18 mouse cellular contexts compared by ENCODE assay signal in the genomic region with DNA sequence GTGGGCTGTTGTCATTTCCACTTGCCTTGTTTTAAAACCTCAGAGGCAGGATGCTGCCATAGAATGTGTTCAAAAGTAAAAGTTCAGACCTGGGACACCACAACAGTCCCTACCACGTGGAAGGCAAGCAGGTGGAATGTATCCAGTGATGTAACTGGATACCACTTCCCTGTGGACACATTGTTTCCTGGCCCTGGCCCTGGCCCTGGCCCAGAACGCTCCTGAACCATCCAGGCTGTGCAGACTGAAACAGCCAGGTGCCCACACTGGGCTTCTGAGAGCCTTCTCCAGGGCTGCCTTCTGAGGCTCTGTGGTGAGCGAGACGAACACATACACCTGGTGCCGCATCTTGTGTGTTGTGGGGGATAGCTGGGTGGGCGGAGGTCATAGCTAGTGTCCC.
"Had no signal": no experiment of that assay in that cellular context is flagged by ENCODE, and none has a peak within 500 bp of the region (broad histone marks: within the 10 kb centered on the region; RNA-seq: fewer than 3 reads in every experiment).

No protein-coding gene starts in this region.

- H3K4me2 ChIP-seq: kidney, embryonic 15.5 days; liver, embryonic 13.5 days; lung, embryonic 15.5 days; midbrain, embryonic 12.5 days; midbrain, embryonic 15.5 days; neural tube, embryonic 12.5 days; neural tube, embryonic 15.5 days had no signal

- H3K4me1 ChIP-seq: liver, embryonic 13.5 days; midbrain, embryonic 12.5 days; midbrain, embryonic 15.5 days; neural tube, embryonic 12.5 days had no signal

- DNase-seq: kidney, adult 18-20 months; kidney, postnatal 14 days; liver, embryonic 13.5 days; lung, postnatal 14 days; retina, postnatal 1 day; right cerebral cortex, postnatal 25 days; spleen, adult 18-20 months; thymus, adult 18-20 months; thymus, postnatal 4 days had no signal

- H3K9me3 ChIP-seq: kidney, embryonic 15.5 days; liver, embryonic 13.5 days; lung, embryonic 15.5 days; midbrain, embryonic 12.5 days; midbrain, embryonic 15.5 days; neural tube, embryonic 12.5 days; neural tube, embryonic 15.5 days had no signal

- H3K27ac ChIP-seq: kidney, embryonic 15.5 days; liver, embryonic 13.5 days; lung, embryonic 15.5 days; macrophage; midbrain, embryonic 12.5 days; midbrain, embryonic 15.5 days; neural tube, embryonic 12.5 days had no signal

- ATAC-seq: inflammation-experienced regulatory T-cells, adult 6 months; intestine, embryonic 16.5 days; midbrain, embryonic 15.5 days had no signal

- H3K9ac ChIP-seq: kidney, embryonic 15.5 days; liver, embryonic 13.5 days; lung, embryonic 15.5 days; midbrain, embryonic 12.5 days; midbrain, embryonic 15.5 days; neural tube, embryonic 12.5 days; neural tube, embryonic 15.5 days had no signal

- H3K36me3 ChIP-seq: kidney, embryonic 15.5 days; liver, embryonic 13.5 days; lung, embryonic 15.5 days; midbrain, embryonic 12.5 days; midbrain, embryonic 15.5 days; neural tube, embryonic 12.5 days; neural tube, embryonic 15.5 days had no signal

- H3K4me3 ChIP-seq: kidney, embryonic 15.5 days; liver, embryonic 13.5 days; lung, embryonic 15.5 days; midbrain, embryonic 12.5 days; midbrain, embryonic 15.5 days; neural tube, embryonic 12.5 days; neural tube, embryonic 15.5 days had no signal

- H3K27me3 ChIP-seq: kidney, embryonic 15.5 days; liver, embryonic 13.5 days; lung, embryonic 15.5 days; midbrain, embryonic 12.5 days; midbrain, embryonic 15.5 days; neural tube, embryonic 12.5 days; neural tube, embryonic 15.5 days had no signal
